Mouse (Mus musculus) cerebellum, adult 8-10 months (tissue): Measurements from ENCODE around the gene Exoc3.

Source experiments
- DNase-seq: peaks from one replicate; pipeline ENCODE4 v3.0.0; 2022

Exoc3 gene

GRCm38 (mm10) chr13:74138906-74139647 lies 69.5 kb downstream of the Exoc3 start:
- DNase-seq: no peak

GRCm38 (mm10) chr13:74129909-74130308 lies 78.6 kb downstream of the Exoc3 start:
- no peak for DNase-seq

- no peak for DNase-seq
Measured at GRCm38 (mm10) chr13:74127571-74127970, 81.0 kb downstream of the Exoc3 start.

GRCm38 (mm10) chr13:74122632-74123031 lies 85.9 kb downstream of the Exoc3 start:
- DNase-seq: no peak

- no peak for DNase-seq
Measured at GRCm38 (mm10) chr13:74121795-74122330, 86.7 kb downstream of the Exoc3 start.

GRCm38 (mm10) chr13:74121141-74121602 lies 87.4 kb downstream of the Exoc3 start, which contains the start of gene Slc9a3:
Gene Slc9a3, plus strand, starts transcription at chr13:74121457.
- no peak for DNase-seq
